Mouse (Mus musculus): ENCODE measurements around the gene Polr2f.

- TF ChIP-seq EP300 (IDR thresholded peaks at IDR 0.05; ENCODE audit: low read depth in 1 of 2, low read length in 2 of 2) = no peak
- no peak for TF ChIP-seq POLR2A (IDR thresholded peaks at IDR 0.05; ENCODE audit: control insufficient read depth in 1 of 2, insufficient read depth in 1 of 2, low read depth in 1 of 2, low read length in 2 of 2, poor library complexity in 1 of 2)
- no peak for TF ChIP-seq MAX (IDR thresholded peaks at IDR 0.05; ENCODE audit: low read length)
- TF ChIP-seq CTCF (IDR thresholded peaks at IDR 0.05 in 2 of 3, conservative IDR thresholded peaks at IDR 0.05 in 1 of 3; ENCODE audit: control insufficient read depth in 1 of 3, insufficient read depth in 1 of 3, low read depth in 2 of 3, low read length in 3 of 3, poor library complexity in 1 of 3, severe bottlenecking in 1 of 3) = no peak
- no peak for TF ChIP-seq JUND (IDR thresholded peaks at IDR 0.05; ENCODE audit: low read depth, low read length)
- no peak for TF ChIP-seq ZC3H11A (IDR thresholded peaks at IDR 0.05; ENCODE audit: low read depth, low read length)
- TF ChIP-seq USF2 (IDR thresholded peaks at IDR 0.05; ENCODE audit: borderline replicate concordance in 1 of 2, insufficient read depth in 1 of 2, low read depth in 1 of 2, low read length in 2 of 2) = no peak
These were observed 10.0 kb upstream of the Polr2f start for GRCm38 (mm10) chr15:79130782-79131181.
